Mouse (Mus musculus) left cerebral cortex, postnatal 4 days (tissue): ENCODE results near the gene Usp32. TPM values are rescaled to one million over a fixed set of nuclear protein-coding genes. Genes with fewer than 3 reads are reported as not detected.
"Not testable (repeated sequence)": the region's sequence is repeated elsewhere in the genome, so short reads cannot be mapped to it uniquely, and the experiment has no call there.

Experiments
- DNase-seq: peaks from one replicate; pipeline ENCODE4 v3.0.0-alpha.2; 2022
- intact Hi-C: fragments of 180-260 bp; cut with DNase I; formaldehyde crosslinking; loops from one replicate; pipeline ENCODE4 v1.15.1; 2025
- total RNA-seq, 2 experiments: library from RNA; stranded (reverse); gene quantifications; 2 replicates each; pipeline ENCODE4 v1.2.3; 2021

Usp32 gene
- 10 to 100 TPM; 75.1 to 80.3 TPM for total RNA-seq

GRCm38 (mm10) chr11:85139581-85140540, at the start of gene Usp32:
Usp32 (minus strand) TSS chr11:85140161.
- peak; percentile 98 for DNase-seq
- intact Hi-C loops = loop anchor here (10.0 kb wide), 1 partner anchor 1935 kb away; the partner anchor contains the start of gene Gdpd1

GRCm38 (mm10) chr11:85189110-85189509, 49.1 kb upstream of the Usp32 start:
- intact Hi-C loops = no loop called here
- no peak for DNase-seq

- intact Hi-C loops = loop anchor here (5.0 kb wide), 1 partner anchor 268 kb away; the partner anchor contains the start of gene Znhit3
- no peak for DNase-seq
These were observed 44.9 kb upstream of the Usp32 start for GRCm38 (mm10) chr11:85184839-85185238.

GRCm38 (mm10) chr11:85184082-85184481, 44.1 kb upstream of the Usp32 start:
- DNase-seq = peak; percentile 25
- intact Hi-C loops = loop anchor here (5.0 kb wide), 1 partner anchor 267 kb away; the partner anchor contains the start of gene Znhit3

GRCm38 (mm10) chr11:85183284-85183779, 43.4 kb upstream of the Usp32 start:
- intact Hi-C loops = loop anchor here (5.0 kb wide), 1 partner anchor 266 kb away; the partner anchor contains the start of gene Znhit3

GRCm38 (mm10) chr11:85182617-85183283, 42.8 kb upstream of the Usp32 start:
- peak; percentile 89 for DNase-seq
- intact Hi-C loops = loop anchor here (5.0 kb wide), 1 partner anchor 265 kb away; the partner anchor contains the start of gene Znhit3

More at GRCm38 (mm10) chr11:85183284-85183779, 43.4 kb upstream of the Usp32 start:
- DNase-seq = peak; percentile 42

GRCm38 (mm10) chr11:85178413-85178812, 38.5 kb upstream of the Usp32 start:
- intact Hi-C loops = no loop called here
- no peak for DNase-seq

GRCm38 (mm10) chr11:85177761-85178160, 37.8 kb upstream of the Usp32 start:
- intact Hi-C loops = no loop called here
- no peak for DNase-seq

- no peak for DNase-seq
- intact Hi-C loops = no loop called here
These were observed 36.0 kb upstream of the Usp32 start for GRCm38 (mm10) chr11:85175941-85176340.

GRCm38 (mm10) chr11:85170833-85171232, 30.9 kb upstream of the Usp32 start:
- intact Hi-C loops = no loop called here
- DNase-seq = no peak

GRCm38 (mm10) chr11:85170058-85170740, 30.2 kb upstream of the Usp32 start, which contains the start of gene 1700125H20Rik:
1700125H20Rik (plus strand) TSS chr11:85170404.
- intact Hi-C loops = no loop called here
- peak; percentile 95 for DNase-seq

- DNase-seq = no peak
- intact Hi-C loops = no loop called here
These were observed 27.5 kb upstream of the Usp32 start for GRCm38 (mm10) chr11:85167503-85167902.

- intact Hi-C loops = no loop called here
- no peak for DNase-seq
These were observed 24.4 kb upstream of the Usp32 start for GRCm38 (mm10) chr11:85164371-85164770.

GRCm38 (mm10) chr11:85163014-85163413, 23.1 kb upstream of the Usp32 start:
- DNase-seq, intact Hi-C loops: not testable (repeated sequence)

GRCm38 (mm10) chr11:85157301-85157700, 17.3 kb upstream of the Usp32 start:
- intact Hi-C loops = no loop called here
- DNase-seq = no peak

- DNase-seq = no peak
- intact Hi-C loops = no loop called here
These were observed 12.4 kb upstream of the Usp32 start for GRCm38 (mm10) chr11:85152256-85152930.

- peak; percentile 21 for DNase-seq
- intact Hi-C loops = loop anchor here (10.0 kb wide), 1 partner anchor 1936 kb away; the partner anchor contains the start of gene Gdpd1
These were observed 1.0 kb downstream of the Usp32 start for GRCm38 (mm10) chr11:85138776-85139474.

- DNase-seq = no peak
- intact Hi-C loops = loop anchor here (10.0 kb wide), 1 partner anchor 1943 kb away; the partner anchor contains the start of gene Gdpd1
These were observed 8.4 kb downstream of the Usp32 start for GRCm38 (mm10) chr11:85131542-85131941.

GRCm38 (mm10) chr11:85128883-85129282, 11.1 kb downstream of the Usp32 start:
- no peak for DNase-seq
- intact Hi-C loops = no loop called here
